Mouse (Mus musculus) erythroblast, embryonic 14.5 days (primary cell): ENCODE results near the gene Nup85.

ENCODE experiments used
- GATA1 ChIP-seq: IDR thresholded peaks from 2 replicates; pipeline ENCODE4 v1.6.1; 2012; ENCODE audit warnings: low read length, inconsistent platforms, mixed read lengths
- TAL1 ChIP-seq: IDR thresholded peaks from 3 replicates; pipeline ENCODE4 v1.6.1; 2012; ENCODE audit warnings: low read length, inconsistent platforms, mixed read lengths

DNA sequence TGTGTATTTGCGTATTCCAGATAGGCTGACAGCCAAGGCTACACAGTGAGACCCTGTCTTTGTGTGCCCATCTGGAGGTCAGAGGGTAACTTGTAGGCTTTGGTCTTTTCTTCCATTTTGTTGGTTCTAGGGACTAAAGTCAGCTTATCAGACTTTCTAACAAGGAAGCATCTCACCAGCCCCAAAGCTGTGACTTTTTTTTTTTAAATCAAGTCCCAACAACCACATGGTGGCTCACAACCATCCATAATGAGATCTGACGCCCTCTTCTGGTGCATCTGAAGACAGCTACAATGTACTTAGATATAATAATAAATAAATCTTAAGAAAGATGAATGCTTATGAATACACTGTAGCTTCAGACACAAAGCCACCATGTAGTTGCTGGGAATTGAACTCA is 26.2 kb upstream of the Nup85 start:
- TF ChIP-seq GATA1 = no peak
- no peak for TF ChIP-seq TAL1
